Mouse (Mus musculus): Measurements from ENCODE around the gene Ubap1l. TPM values are rescaled to one million over a fixed set of nuclear protein-coding genes. Genes with fewer than 3 reads are reported as not detected.

The Ubap1l gene
- polyA plus RNA-seq, 1 experiment from 2014 or later: 0.19 TPM

DNA sequence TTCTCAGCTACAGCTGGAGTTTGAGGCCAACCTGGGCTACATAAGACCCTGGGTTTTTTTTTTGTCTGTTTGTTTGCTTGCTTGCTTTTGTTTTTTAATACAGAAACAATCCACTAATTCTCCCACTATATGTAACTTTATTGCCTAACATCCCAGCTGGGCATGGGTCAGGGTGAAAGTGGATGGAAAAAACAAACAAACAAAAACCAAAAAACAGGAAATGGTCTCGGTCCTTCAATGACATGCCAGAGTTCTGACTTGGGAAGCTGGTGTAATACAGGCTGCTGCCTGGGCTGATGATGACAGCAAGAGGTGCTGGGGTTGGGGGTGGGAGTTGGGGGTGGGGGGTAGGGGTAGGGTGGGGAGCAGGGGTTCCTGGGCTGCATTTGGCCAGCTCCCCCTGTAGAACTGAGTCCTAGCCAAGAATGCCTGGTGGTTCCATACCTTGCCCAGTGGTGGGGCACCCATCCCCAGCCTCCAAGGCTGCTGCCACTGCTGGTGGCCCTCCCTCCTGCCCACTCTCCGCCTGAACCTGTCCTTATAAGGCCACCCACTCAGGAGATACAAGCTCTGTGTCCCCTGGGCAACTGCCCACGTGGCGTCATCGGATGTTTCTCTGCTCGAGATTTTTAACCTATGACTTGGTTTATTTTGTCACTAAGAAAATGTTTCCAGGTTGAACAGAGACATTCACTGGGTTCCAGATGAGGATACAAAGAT lies 21.4 kb downstream of the Ubap1l start:
- DNase-seq (ENCODE audit: low spot score): no peak
- no peaks in the 10 kb centered on the region for H3K36me3 ChIP-seq (ENCODE audit: control insufficient read depth, insufficient read depth, low read length)
- H3K9ac ChIP-seq (ENCODE audit: low read depth, low read length): no peak overlapping the region
- 69% methylated on average over 6 of the region's 6 CpGs for whole genome bisulfite sequencing
- H3K9me3 ChIP-seq (ENCODE audit: control insufficient read depth, low read length): no peaks in the 10 kb centered on the region
- 0 out of 2 replicates have a peak, but pooled peaks cover 2% of the 10 kb centered on the region for H3K27me3 ChIP-seq (replicated peaks; ENCODE audit: control insufficient read depth, insufficient read depth, low read length)
- no peaks in the 10 kb centered on the region for H3K4me1 ChIP-seq (replicated peaks; ENCODE audit: control insufficient read depth, insufficient read depth, low read length)
- H3K27ac ChIP-seq (ENCODE audit: low read depth, low read length): no peak overlapping the region
- ATAC-seq (replicated peaks; ENCODE audit: low FRiP score): no peak
- H3K4me2 ChIP-seq: no peak overlapping the region
- no peak overlapping the region for H3K4me3 ChIP-seq (ENCODE audit: low read depth, low read length)

DNA sequence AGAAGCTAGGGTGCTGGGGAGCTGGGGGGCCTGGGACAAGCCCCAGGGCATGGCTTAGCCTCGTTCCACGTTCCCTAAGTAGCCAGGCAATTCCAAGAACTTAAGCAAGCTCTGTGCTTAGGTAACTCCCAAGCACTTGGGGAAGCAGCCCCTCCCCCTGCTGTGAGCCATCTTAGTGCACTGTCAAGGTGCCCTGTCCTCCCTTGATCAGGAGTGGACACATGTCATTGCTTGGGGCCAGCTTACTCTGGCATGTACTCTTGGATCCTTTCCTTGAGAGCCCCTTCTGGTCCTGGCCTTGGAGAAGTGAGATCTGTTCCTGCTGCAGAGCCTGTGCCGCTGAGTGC lies 21.9 kb downstream of the Ubap1l start:
- 60% methylated on average over 3 of the region's 3 CpGs for WGBS
- 0 out of 2 replicates have a peak, but pooled peaks cover 2% of the 10 kb centered on the region for H3K27me3 ChIP-seq (replicated peaks; ENCODE audit: control insufficient read depth, insufficient read depth, low read length)
- DNase-seq (ENCODE audit: low spot score) (no peak), ATAC-seq (replicated peaks; ENCODE audit: low FRiP score) (no peak)
- no peaks in the 10 kb centered on the region for H3K9me3 ChIP-seq (ENCODE audit: control insufficient read depth, low read length)
- H3K9ac ChIP-seq (ENCODE audit: low read depth, low read length): no peak overlapping the region
- H3K4me1 ChIP-seq (replicated peaks; ENCODE audit: control insufficient read depth, insufficient read depth, low read length): no peaks in the 10 kb centered on the region
- no peak overlapping the region for H3K4me3 ChIP-seq (ENCODE audit: low read depth, low read length)
- no peak overlapping the region for H3K27ac ChIP-seq (ENCODE audit: low read depth, low read length)
- no peak overlapping the region for H3K4me2 ChIP-seq
- H3K36me3 ChIP-seq (ENCODE audit: control insufficient read depth, insufficient read depth, low read length): no peaks in the 10 kb centered on the region

DNA sequence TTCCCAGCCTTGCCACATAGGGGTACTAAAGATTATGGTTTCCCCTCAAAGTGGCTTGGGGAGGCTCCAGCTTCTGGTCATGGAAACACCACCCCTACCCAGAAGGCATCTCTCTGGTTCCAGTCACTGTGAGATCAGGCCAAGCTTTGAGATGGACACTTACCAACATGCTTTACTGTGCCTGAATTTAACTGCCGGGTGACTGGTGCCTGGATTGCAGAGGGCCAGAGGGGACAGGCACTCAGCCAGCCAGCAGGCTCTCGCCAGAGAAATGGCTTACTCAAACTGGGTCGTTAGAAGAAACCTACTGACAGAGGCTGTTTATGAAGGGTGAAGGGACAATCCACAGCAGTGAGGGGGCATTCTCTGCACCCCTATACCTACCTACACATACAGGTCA lies 23.4 kb downstream of the Ubap1l start:
- Histone ChIP-seq H3K9me3 (ENCODE audit: control insufficient read depth, low read length) (no peaks in the 10 kb centered on the region), H3K27ac (ENCODE audit: low read depth, low read length) (no peak overlapping the region), H3K36me3 (ENCODE audit: control insufficient read depth, insufficient read depth, low read length) (no peaks in the 10 kb centered on the region), H3K27me3 (replicated peaks; ENCODE audit: control insufficient read depth, insufficient read depth, low read length) (peaks cover 8% of the 10 kb centered on the region), H3K9ac (ENCODE audit: low read depth, low read length) (no peak overlapping the region), H3K4me3 (ENCODE audit: low read depth, low read length) (no peak overlapping the region), H3K4me1 (replicated peaks; ENCODE audit: control insufficient read depth, insufficient read depth, low read length) (no peaks in the 10 kb centered on the region), H3K4me2 (no peak overlapping the region)
- ATAC-seq (replicated peaks; ENCODE audit: low FRiP score) (no peak), DNase-seq (ENCODE audit: low spot score) (no peak)
- 55% methylated on average over 3 of the region's 3 CpGs for WGBS

DNA sequence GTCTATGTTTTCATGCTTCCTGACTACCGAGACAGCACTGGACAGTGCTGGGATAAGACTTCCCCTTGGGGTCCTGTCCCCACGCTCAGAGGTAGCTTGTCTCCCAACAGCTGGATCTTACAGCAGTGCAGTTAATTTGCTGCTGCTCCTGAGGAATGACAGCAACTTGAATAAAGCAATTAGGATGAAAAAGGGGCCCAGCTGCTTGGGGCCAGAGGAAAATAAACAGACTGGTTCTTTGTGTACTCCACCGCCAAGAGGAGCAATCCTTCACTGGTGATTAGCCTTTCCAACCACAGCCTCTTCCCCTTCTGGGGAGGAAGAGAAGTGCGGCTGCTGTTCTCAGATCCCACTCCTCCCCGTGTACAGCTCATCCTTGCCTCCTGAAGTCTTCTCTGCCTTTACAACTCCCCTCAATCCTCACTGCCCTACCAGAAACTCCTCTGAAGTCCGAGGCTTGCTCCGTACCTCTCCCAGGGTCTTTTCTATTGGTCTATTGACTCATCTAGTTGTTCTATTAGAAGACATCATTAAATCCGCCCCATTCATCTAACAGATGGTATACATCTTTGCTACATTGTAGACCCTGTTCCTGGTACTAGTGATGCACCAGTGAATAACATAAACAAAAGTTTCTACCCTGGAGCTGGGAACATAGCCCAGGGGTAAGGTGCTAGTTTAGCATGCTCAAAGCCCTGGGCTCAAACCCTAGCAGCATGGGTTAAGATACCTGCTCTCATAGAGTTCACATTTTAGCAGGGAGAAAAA lies 25.7 kb downstream of the Ubap1l start:
- Histone ChIP-seq H3K36me3 (ENCODE audit: control insufficient read depth, insufficient read depth, low read length) (no peaks in the 10 kb centered on the region), H3K9ac (ENCODE audit: low read depth, low read length) (no peak overlapping the region), H3K27ac (ENCODE audit: low read depth, low read length) (no peak overlapping the region), H3K4me3 (ENCODE audit: low read depth, low read length) (no peak overlapping the region), H3K4me1 (replicated peaks; ENCODE audit: control insufficient read depth, insufficient read depth, low read length) (no peaks in the 10 kb centered on the region), H3K27me3 (replicated peaks; ENCODE audit: control insufficient read depth, insufficient read depth, low read length) (peaks cover 31% of the 10 kb centered on the region), H3K4me2 (no peak overlapping the region), H3K9me3 (ENCODE audit: control insufficient read depth, low read length) (no peaks in the 10 kb centered on the region)
- 33% methylated on average over 8 of the region's 8 CpGs for WGBS
- DNase-seq (ENCODE audit: low spot score): peak; percentile 38
- no peak for ATAC-seq (replicated peaks; ENCODE audit: low FRiP score)

DNA sequence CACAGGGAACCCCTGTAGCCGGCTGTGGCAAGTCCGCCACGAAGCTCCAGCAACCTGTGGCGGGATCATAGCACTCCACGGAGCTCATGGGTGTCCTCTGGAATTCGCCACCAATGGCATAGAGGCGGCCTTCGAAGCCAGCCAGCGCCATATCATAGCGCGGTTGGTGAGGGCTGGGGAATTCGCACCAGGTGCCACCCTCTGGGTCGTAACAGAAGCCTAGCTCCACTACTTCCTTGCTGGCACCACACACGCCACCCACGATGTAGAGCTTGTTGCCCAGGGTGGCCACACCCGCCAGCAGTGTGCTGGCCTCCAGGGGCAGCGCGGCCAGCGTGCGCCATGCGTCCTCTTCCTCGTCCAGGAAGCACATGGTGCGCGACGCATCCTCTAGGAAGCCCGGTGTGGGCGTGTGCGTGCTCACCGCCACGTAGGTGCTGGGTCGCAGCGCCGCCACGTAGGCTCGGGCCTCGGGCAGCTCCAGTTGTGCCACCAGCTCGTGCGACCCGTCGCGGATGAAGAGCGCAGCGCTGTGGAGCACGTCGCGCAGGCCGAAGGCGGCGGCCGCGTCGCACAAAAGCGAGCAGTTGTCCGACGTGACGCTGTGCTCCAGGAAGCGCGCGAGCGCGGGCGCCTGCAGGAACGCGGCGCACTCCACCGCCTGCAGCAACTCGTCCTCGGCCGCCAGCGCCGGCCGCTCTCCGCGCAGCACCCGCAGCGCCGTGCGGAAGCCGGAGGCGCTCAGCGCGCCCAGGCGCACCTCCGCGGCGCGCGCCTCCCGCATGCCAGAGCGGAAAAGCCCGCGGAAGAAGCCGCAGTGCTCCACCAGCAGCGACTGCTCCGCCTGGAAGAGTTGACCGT lies 30.1 kb downstream of the Ubap1l start:
- Histone ChIP-seq H3K4me1 (replicated peaks; ENCODE audit: control insufficient read depth, insufficient read depth, low read length) (no peaks in the 10 kb centered on the region), H3K9me3 (ENCODE audit: control insufficient read depth, low read length) (no peaks in the 10 kb centered on the region), H3K4me2 (peak overlapping the region; percentile 57), H3K4me3 (ENCODE audit: low read depth, low read length) (peak overlapping the region; percentile 44), H3K27me3 (replicated peaks; ENCODE audit: control insufficient read depth, insufficient read depth, low read length) (peaks cover 50% of the 10 kb centered on the region), H3K36me3 (ENCODE audit: control insufficient read depth, insufficient read depth, low read length) (no peaks in the 10 kb centered on the region), H3K9ac (ENCODE audit: low read depth, low read length) (no peak overlapping the region; the same call in 1 of the 2 replicates), H3K27ac (ENCODE audit: low read depth, low read length) (no peak overlapping the region)
- DNase-seq (ENCODE audit: low spot score): peak; percentile 40
- no peak for ATAC-seq (replicated peaks; ENCODE audit: low FRiP score)
- 14% methylated on average over 96 of the region's 96 CpGs for WGBS

DNA sequence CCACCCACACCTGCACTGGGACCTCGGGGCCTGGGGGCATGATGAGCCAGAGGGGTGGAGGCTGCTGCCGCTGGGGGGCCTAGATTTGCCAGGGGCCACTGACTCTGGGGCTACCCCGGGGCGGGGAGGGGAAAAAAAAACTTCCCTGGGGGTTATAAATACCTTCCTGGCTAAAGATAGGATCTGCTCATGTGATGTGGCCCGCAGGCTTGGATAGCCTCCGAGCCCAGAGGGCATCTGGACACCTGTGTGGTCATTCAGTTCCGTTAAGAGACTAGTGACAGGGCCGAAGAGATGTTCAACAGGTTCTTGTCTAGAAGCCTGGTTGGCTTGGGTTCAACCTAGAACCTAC lies 30.7 kb downstream of the Ubap1l start, which contains the start of gene Kbtbd13:
Gene Kbtbd13 (minus strand): TSS at position 40 of the 352 bp plus-strand sequence.
- peak within 1 kb of the TSS; percentile 57 for H3K4me2 ChIP-seq
- WGBS: 45% methylated on average over 8 of the region's 8 CpGs

DNA sequence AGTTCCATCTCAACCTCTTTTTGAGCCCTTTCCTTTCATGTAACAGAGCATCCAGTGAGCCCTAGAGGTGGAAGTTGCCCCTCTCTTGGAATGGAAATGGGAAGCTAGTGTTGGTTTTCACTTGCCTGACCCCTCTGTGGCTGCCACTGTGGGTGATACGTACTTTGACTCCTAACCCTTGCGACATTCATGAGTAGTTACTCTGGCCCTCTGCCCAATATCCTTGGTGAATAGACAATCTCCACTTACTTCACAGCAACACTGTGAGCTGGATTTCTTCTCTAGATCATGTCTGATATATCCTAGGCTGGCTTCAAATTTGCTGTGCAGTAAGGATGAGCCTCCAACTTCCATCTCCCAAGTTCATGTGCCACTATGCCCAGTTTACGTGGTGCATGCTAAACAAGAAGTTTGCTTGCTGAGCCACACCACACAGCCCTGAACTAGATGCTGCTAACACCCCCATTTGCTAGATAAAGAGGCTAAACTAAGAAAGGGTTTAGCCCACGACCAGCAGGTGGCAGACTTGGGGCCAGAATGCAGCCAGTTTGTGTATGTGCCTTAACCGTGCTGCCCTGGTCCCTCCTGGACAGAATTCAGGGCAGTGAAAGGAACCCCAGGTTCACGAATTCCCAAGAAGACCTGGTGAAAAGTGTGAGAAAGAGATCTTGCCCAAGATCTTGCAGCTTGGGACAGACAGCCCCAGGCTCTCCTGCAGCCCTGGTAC lies 32.0 kb downstream of the Ubap1l start:
- Histone ChIP-seq H3K27ac (ENCODE audit: low read depth, low read length) (no peak overlapping the region), H3K9ac (ENCODE audit: low read depth, low read length) (no peak overlapping the region), H3K27me3 (replicated peaks; ENCODE audit: control insufficient read depth, insufficient read depth, low read length) (peaks cover 50% of the 10 kb centered on the region), H3K36me3 (ENCODE audit: control insufficient read depth, insufficient read depth, low read length) (no peaks in the 10 kb centered on the region), H3K4me1 (replicated peaks; ENCODE audit: control insufficient read depth, insufficient read depth, low read length) (no peaks in the 10 kb centered on the region), H3K4me2 (no peak overlapping the region), H3K9me3 (ENCODE audit: control insufficient read depth, low read length) (no peaks in the 10 kb centered on the region), H3K4me3 (ENCODE audit: low read depth, low read length) (no peak overlapping the region)
- whole genome bisulfite sequencing: 28% methylated on average over 6 of the region's 6 CpGs
- ATAC-seq (replicated peaks; ENCODE audit: low FRiP score) (no peak), DNase-seq (ENCODE audit: low spot score) (peak; percentile 58)

More for the DNA sequence above, 30.7 kb downstream of the Ubap1l start, which contains the start of gene Kbtbd13:
- H3K27me3 ChIP-seq (replicated peaks; ENCODE audit: control insufficient read depth, insufficient read depth, low read length): peaks cover 50% of the 10 kb centered on the region
- no peaks in the 10 kb centered on the region for H3K4me1 ChIP-seq (replicated peaks; ENCODE audit: control insufficient read depth, insufficient read depth, low read length)
- H3K9me3 ChIP-seq (ENCODE audit: control insufficient read depth, low read length): no peaks in the 10 kb centered on the region
- no peak within 1 kb of the TSS; the same call in 1 of the 2 replicates for H3K9ac ChIP-seq (ENCODE audit: low read depth, low read length)
- DNase-seq (ENCODE audit: low spot score): no peak
- no peaks in the 10 kb centered on the region for H3K36me3 ChIP-seq (ENCODE audit: control insufficient read depth, insufficient read depth, low read length)
- peak within 1 kb of the TSS; percentile 44 for H3K4me3 ChIP-seq (ENCODE audit: low read depth, low read length)
- no peak for ATAC-seq (replicated peaks; ENCODE audit: low FRiP score)
- no peak within 1 kb of the TSS for H3K27ac ChIP-seq (ENCODE audit: low read depth, low read length)

DNA sequence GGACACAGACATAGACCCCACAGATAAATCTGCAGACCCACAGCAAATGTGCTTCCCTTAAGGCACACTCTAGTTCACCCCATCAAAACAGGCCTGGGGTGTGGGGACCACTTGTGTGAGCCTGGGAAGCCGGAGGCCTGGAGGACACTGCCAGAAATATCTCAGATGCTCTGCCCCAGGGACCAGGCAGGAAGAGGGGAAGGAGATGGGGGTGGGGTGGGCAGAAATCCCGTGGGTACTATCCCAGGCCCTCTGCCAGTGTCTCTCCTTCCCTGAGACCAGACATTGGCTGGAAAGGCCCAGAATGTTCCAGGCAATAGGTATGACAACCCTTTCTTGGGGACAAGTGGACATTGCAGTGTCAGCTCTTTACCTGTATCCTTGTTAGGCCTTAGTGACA lies 32.8 kb downstream of the Ubap1l start:
- Histone ChIP-seq H3K4me2 (no peak overlapping the region), H3K27ac (ENCODE audit: low read depth, low read length) (no peak overlapping the region), H3K9ac (ENCODE audit: low read depth, low read length) (no peak overlapping the region), H3K27me3 (replicated peaks; ENCODE audit: control insufficient read depth, insufficient read depth, low read length) (peaks cover 50% of the 10 kb centered on the region), H3K4me3 (ENCODE audit: low read depth, low read length) (no peak overlapping the region), H3K36me3 (ENCODE audit: control insufficient read depth, insufficient read depth, low read length) (no peaks in the 10 kb centered on the region), H3K9me3 (ENCODE audit: control insufficient read depth, low read length) (no peaks in the 10 kb centered on the region), H3K4me1 (replicated peaks; ENCODE audit: control insufficient read depth, insufficient read depth, low read length) (peaks cover 2% of the 10 kb centered on the region; the same call in 1 of the 2 replicates)
- ATAC-seq (replicated peaks; ENCODE audit: low FRiP score) (no peak), DNase-seq (ENCODE audit: low spot score) (no peak)
- 50% methylated on average over 2 of the region's 2 CpGs for WGBS
